In the genomic region with DNA sequence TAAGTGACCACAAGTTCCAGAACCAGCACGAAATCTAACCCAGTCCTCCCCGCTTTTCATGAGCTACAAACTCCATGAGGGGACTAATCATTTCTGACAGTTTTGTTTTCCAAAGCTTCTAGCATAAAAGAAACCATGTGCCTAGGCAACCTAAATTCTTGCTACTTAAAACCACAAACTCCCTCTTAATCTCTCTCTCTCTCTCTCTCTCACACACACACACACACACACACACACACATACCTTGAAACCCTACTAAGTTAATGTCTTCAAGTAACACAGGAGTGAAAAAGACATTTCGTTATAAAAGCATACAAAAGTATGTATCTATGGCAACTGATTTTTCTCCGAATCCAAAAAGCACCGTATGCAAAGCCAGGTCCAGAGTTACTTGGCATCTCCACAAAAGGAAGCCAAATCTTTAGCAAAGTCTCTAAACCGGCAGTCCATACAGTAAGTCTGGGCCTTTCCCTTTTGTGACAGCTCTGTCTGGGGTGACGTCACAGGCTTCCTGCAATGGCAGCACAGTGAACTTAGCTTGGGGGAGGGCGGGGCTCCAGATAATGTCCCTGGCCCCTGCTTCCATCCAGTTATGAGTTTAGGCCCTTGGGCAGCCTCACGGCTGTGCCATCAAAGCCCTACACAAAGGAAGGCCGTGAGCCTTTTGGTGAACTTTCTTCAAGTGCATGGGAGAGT, we compare ENCODE assay signal across 1 mouse cellular context.
TF ChIP-seq lines count a peak whose summit lies in the region.

No protein-coding gene starts in this region.

TF ChIP-seq in CH12.LX, 34 proteins besides CTCF, POLR2A, EP300 and RAD21 (continued from another document):
- TF ChIP-seq E2F4 (IDR thresholded peaks at IDR 0.05; ENCODE audit: insufficient replicate concordance, low read depth, low read length) (no peak), ZC3H11A (IDR thresholded peaks at IDR 0.05; ENCODE audit: low read depth, low read length) (no peak), MYC (IDR thresholded peaks at IDR 0.05; ENCODE audit: low read depth, low read length) (0 out of 2 replicates have a peak, but pooled peaks have one; percentile 27), ETS1 (conservative IDR thresholded peaks at IDR 0.05; ENCODE audit: low read depth, low read length) (peak; percentile 60), USF1 (IDR thresholded peaks at IDR 0.05; ENCODE audit: low read depth, low read length) (no peak), IRF4 (IDR thresholded peaks at IDR 0.05; ENCODE audit: low read depth, low read length) (peak; percentile 61; the same call in 1 of the 2 replicates)
